In genomic region chr1:119457993-119458605, GRCm38 (mm10) we compare ENCODE assay signal across 8 mouse cellular contexts. TPM values are rescaled to one million over a fixed set of nuclear protein-coding genes. Genes with fewer than 3 reads are reported as not detected.
DNase-seq lines count a peak whose midpoint lies in the region; TF ChIP-seq lines count a peak whose summit lies in the region.

No protein-coding gene starts in this region.

- peaks cover 2 to 15% of the 10 kb centered on the region in 2 experiments; a peak in 2 of 4 replicates for H3K4me1 ChIP-seq in CH12.LX (ENCODE audit: control insufficient read depth in 1 of 2, insufficient read depth in 2 of 2)
- peaks cover 7% of the 10 kb centered on the region for H3K4me1 ChIP-seq in olfactory bulb, adult 2 months (ENCODE audit: control insufficient read depth, insufficient read depth, low read length)

- in situ Hi-C loops in CH12.LX (cut with MboI; ENCODE audit: low pct_ligation_motif_present, low pct_unique_long_range_greater_than_20kb, low sequenced_read_pairs): no loop called here

- no peak for TF ChIP-seq POLR2A in CH12.LX (IDR thresholded peaks at IDR 0.05; ENCODE audit: low read depth, low read length)
- TF ChIP-seq POLR2A in olfactory bulb, adult 2 months (IDR thresholded peaks at IDR 0.05; ENCODE audit: insufficient read depth, low read depth, low read length): no peak

- no peak overlapping the region for H3K4me3 ChIP-seq in CH12.LX (replicated peaks in 1 of 3; ENCODE audit: low read depth in 2 of 3, low read length in 2 of 3, poor library complexity in 1 of 3)
- no peak overlapping the region for H3K4me3 ChIP-seq in olfactory bulb, adult 2 months (ENCODE audit: insufficient read depth, low read depth, low read length)

- peak; percentile 83 for TF ChIP-seq RAD21 in CH12.LX (IDR thresholded peaks at IDR 0.05; ENCODE audit: low read depth, low read length)

- no peaks in the 10 kb centered on the region for H3K9me3 ChIP-seq in CH12.LX (replicated peaks; ENCODE audit: low read length)

- DNase-seq in CH12.LX (ENCODE audit: extremely low read depth): peak; percentile 60
- DNase-seq in adrenal gland, adult 2 months: peak; percentile 69
- peak; percentile 63 for DNase-seq in embryo, embryonic 9.5 days (ENCODE audit: extremely low spot score)
- peak; percentile 57 for DNase-seq in heart, adult 8-10 months (ENCODE audit: low spot score)
- DNase-seq in kidney, postnatal 10 days: peak; percentile 84
- DNase-seq in lung, adult 18-20 months: peak; percentile 51 to 66
- DNase-seq in thymus, postnatal 25 days: peak; percentile 68

- H3K9ac ChIP-seq in CH12.LX (ENCODE audit: insufficient read depth, low read depth): no peak overlapping the region

- H3K79me2 ChIP-seq in CH12.LX (replicated peaks; ENCODE audit: control insufficient read depth, extremely low read depth, insufficient read depth, poor library complexity, severe bottlenecking): no peaks in the 10 kb centered on the region; the same call in 1 of the 2 replicates

- no peaks in the 10 kb centered on the region for H3K36me3 ChIP-seq in CH12.LX (replicated peaks in 1 of 2; ENCODE audit: control insufficient read depth in 1 of 2, insufficient read depth in 1 of 2, low read length in 1 of 2)

- dilution Hi-C loops in CH12.LX (cut with MboI; ENCODE audit: extremely low pct_ligation_motif_present, extremely low pct_unique_long_range_greater_than_20kb, low sequenced_read_pairs): no loop called here

- H3K27me3 ChIP-seq in CH12.LX (replicated peaks): no peaks in the 10 kb centered on the region

- 3% methylated on average over 10 of the region's 10 CpGs for WGBS in olfactory bulb, adult 2 months

- no peak for TF ChIP-seq EP300 in CH12.LX (IDR thresholded peaks at IDR 0.05; ENCODE audit: low read length)

- peak; percentile 51 to 83 for TF ChIP-seq CTCF in CH12.LX (conservative IDR thresholded peaks at IDR 0.05 in 1 of 2, IDR thresholded peaks at IDR 0.05 in 1 of 2; ENCODE audit: low read depth in 2 of 2, low read length in 2 of 2)
- TF ChIP-seq CTCF in olfactory bulb, adult 2 months (IDR thresholded peaks at IDR 0.05; ENCODE audit: insufficient read depth, low read depth, low read length): peak; percentile 58; the same call in 1 of the 2 replicates

- peak overlapping the region; percentile 87 for H3K4me2 ChIP-seq in CH12.LX (ENCODE audit: insufficient read depth, low read depth, poor library complexity, severe bottlenecking)

- H3K27ac ChIP-seq in CH12.LX (ENCODE audit: insufficient read depth, low read depth): no peak overlapping the region
- H3K27ac ChIP-seq in olfactory bulb, adult 2 months (ENCODE audit: insufficient read depth, low read depth, low read length): no peak overlapping the region

TF ChIP-seq in CH12.LX, 34 proteins besides CTCF, POLR2A, EP300 and RAD21:
- TF ChIP-seq ZNF384 (IDR thresholded peaks at IDR 0.05; ENCODE audit: low read depth, low read length) (peak; percentile 99), PAX5 (IDR thresholded peaks at IDR 0.05; ENCODE audit: low read length) (no peak), ETS1 (conservative IDR thresholded peaks at IDR 0.05; ENCODE audit: low read depth, low read length) (no peak), USF2 (conservative IDR thresholded peaks at IDR 0.05; ENCODE audit: low read depth, low read length) (no peak), BHLHE40 (IDR thresholded peaks at IDR 0.05; ENCODE audit: low read depth, low read length) (no peak), GABPA (IDR thresholded peaks at IDR 0.05; ENCODE audit: insufficient replicate concordance, low read depth, low read length) (no peak), JUND (conservative IDR thresholded peaks at IDR 0.05; ENCODE audit: low read depth, low read length) (no peak), SMC3 (IDR thresholded peaks at IDR 0.05; ENCODE audit: low read depth, low read length) (peak; percentile 49), HCFC1 (IDR thresholded peaks at IDR 0.05; ENCODE audit: low read depth, low read length) (no peak)
TF ChIP-seq in CH12.LX: peak in this region for 2.

RNA-seq across cellular contexts. Expression of gene Inhbb, which starts 36.1 kb away (rescaled TPM):
- total RNA-seq in CH12.LX (2012; rRNA removed): not detected in 2 replicates
- not detected in 2 replicates for total RNA-seq in CH12.LX (2014; rRNA removed)
- polyA plus RNA-seq in CH12.LX (2012; ENCODE audit: insufficient read length, low read depth): not detected in 2 replicates
- total RNA-seq in adrenal gland, adult 2 months (2021): 1 to 10 TPM; 1.9 to 3.1 TPM
- 6.2 and 6.5 TPM in 2 replicates for polyA plus RNA-seq in adrenal gland, adult 2 months (2012; rRNA removed)
- 1 to 10 TPM in 3 of 4 experiments, under 1 TPM in 1; 0.60 to 2.3 (median 1.1) TPM for total RNA-seq in heart, adult 8-10 months (2022)
- polyA plus RNA-seq in olfactory bulb, adult 2 months (2012; ENCODE audit: insufficient read depth, insufficient read length, low replicate concordance, missing spikeins): not detected in 2 replicates

RNA-seq across cellular contexts. Expression of gene Ralb, which starts 46.5 kb away (rescaled TPM):
- total RNA-seq in CH12.LX (2012; rRNA removed): 18.1 and 18.2 TPM in 2 replicates
- total RNA-seq in CH12.LX (2014; rRNA removed): 25.6 and 28.7 TPM in 2 replicates
- polyA plus RNA-seq in CH12.LX (2012; ENCODE audit: insufficient read length, low read depth): 22.9 and 23.8 TPM in 2 replicates
- 10 to 100 TPM; 60.0 to 60.4 TPM for total RNA-seq in adrenal gland, adult 2 months (2021)
- polyA plus RNA-seq in adrenal gland, adult 2 months (2012; rRNA removed): 40.7 and 46.7 TPM in 2 replicates
- 10 to 100 TPM; 22.7 to 29.9 (median 27.2) TPM for total RNA-seq in heart, adult 8-10 months (2022)
- not detected in 2 replicates for polyA plus RNA-seq in olfactory bulb, adult 2 months (2012; ENCODE audit: insufficient read depth, insufficient read length, low replicate concordance, missing spikeins)
